Comparison of ENCODE assay signal across 9 mouse cellular contexts in the genomic region with DNA sequence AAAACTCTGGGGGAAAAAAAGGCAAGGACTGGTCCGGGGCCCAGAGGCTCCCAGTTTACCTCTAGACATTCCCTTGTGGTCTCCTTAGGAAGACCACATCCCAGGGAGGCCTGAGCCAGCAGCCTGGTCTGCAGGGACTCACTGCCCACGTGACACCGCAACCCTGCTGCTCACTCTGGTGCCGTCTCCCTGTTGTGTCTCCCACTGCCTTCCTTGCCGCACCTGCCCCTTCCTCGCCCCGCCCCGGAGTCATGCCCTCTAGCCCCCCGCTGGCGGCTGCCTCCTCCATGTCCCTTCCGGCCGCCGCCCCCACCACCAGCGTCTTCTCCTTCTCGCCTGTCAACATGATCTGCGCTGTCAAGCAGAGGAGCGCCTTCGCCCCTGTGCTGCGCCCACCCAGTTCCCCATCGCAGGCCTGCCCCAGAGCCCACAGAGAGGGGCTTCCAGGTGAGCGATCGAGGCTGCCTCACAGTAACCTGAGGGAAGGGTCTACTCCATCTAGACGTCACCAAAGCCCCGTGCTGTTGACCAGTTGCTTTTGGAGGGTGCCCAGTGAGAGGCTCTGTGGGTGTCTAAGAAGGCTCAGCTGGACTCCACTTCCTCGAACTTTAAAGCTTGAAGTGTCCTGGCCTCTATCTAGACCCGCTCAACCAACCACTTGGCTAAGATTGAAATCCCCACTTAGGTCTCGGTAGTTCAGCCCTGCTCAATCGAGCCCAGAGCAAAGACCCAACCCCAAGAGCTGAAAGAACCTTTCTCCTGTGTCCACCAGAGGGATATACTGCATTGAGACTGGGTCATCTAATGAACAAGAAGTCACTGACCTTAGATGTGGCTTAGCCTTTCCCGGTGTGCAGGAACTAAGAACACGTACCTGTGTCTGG. TPM values are rescaled to one million over a fixed set of nuclear protein-coding genes. Genes with fewer than 3 reads are reported as not detected.
DNase-seq lines count a peak whose midpoint lies in the region; ATAC-seq and TF ChIP-seq lines count a peak whose summit lies in the region.
"Had no signal": no experiment of that assay in that cellular context is flagged by ENCODE, and none has a peak within 500 bp of the region (broad histone marks: within the 10 kb centered on the region; RNA-seq: fewer than 3 reads in every experiment).

No protein-coding gene starts in this region.

- no peaks in the 10 kb centered on the region for H3K79me2 ChIP-seq in heart, adult 2 months (replicated peaks; ENCODE audit: control insufficient read depth, insufficient read depth, low read length)

- ATAC-seq in embryonic facial prominence, embryonic 15.5 days (ENCODE audit: insufficient number of reproducible peaks, low FRiP score, low TSS enrichment, low read depth) = peak; percentile 30
- no peak for ATAC-seq in intestine, embryonic 16.5 days

- H3K27ac ChIP-seq in heart, adult 2 months = no peak overlapping the region
- no peak overlapping the region for H3K27ac ChIP-seq in embryonic facial prominence, embryonic 15.5 days (replicated peaks)
- H3K27ac ChIP-seq in intestine, embryonic 16.5 days (ENCODE audit: low read length) = no peak overlapping the region

- DNase-seq in heart, adult 2 months = no peak
- DNase-seq in heart, adult 9 months (ENCODE audit: low spot score in 2 of 2) = no peak
- peak; percentile 23 for DNase-seq in neural tube, embryonic 10.5 days (ENCODE audit: extremely low spot score, low spot score)
- no peak for DNase-seq in right cerebral cortex, postnatal 36 days (ENCODE audit: low spot score in 2 of 2)
- no peak for DNase-seq in right cerebral cortex, adult 18-20 months
- DNase-seq in ovary, postnatal 36 days (ENCODE audit: low spot score) = no peak

- no peaks in the 10 kb centered on the region for H3K9me3 ChIP-seq in embryonic facial prominence, embryonic 15.5 days (replicated peaks)
- H3K9me3 ChIP-seq in intestine, embryonic 16.5 days (ENCODE audit: control insufficient read depth, low read length) = no peaks in the 10 kb centered on the region

- H3K4me3 ChIP-seq in heart, adult 2 months = no peak overlapping the region
- H3K4me3 ChIP-seq in embryonic facial prominence, embryonic 15.5 days (replicated peaks) = peak overlapping the region; percentile 23
- H3K4me3 ChIP-seq in intestine, embryonic 16.5 days (ENCODE audit: low read length) = peak overlapping the region; percentile 32

- no peaks in the 10 kb centered on the region for H3K4me1 ChIP-seq in heart, adult 2 months (ENCODE audit: control insufficient read depth, insufficient read depth, low read length)
- peaks cover 14% of the 10 kb centered on the region for H3K4me1 ChIP-seq in embryonic facial prominence, embryonic 15.5 days
- H3K4me1 ChIP-seq in intestine, embryonic 16.5 days (ENCODE audit: control insufficient read depth, insufficient read depth, low read length) = no peaks in the 10 kb centered on the region

- peak overlapping the region; percentile 25; the same call in 1 of the 2 replicates for H3K9ac ChIP-seq in heart, adult 2 months (ENCODE audit: low read depth, low read length)
- H3K9ac ChIP-seq in embryonic facial prominence, embryonic 15.5 days = no peak overlapping the region
- H3K9ac ChIP-seq in intestine, embryonic 16.5 days (ENCODE audit: low read depth, low read length) = peak overlapping the region; percentile 25; the same call in 1 of the 2 replicates

- intact Hi-C loops in heart, adult 2 months (cut with DNase I) = no loop called here

- TF ChIP-seq POLR2A in heart, adult 2 months (IDR thresholded peaks at IDR 0.05; ENCODE audit: insufficient read depth, low read depth, low read length) = no peak

- peak overlapping the region; percentile 39 for H3K4me2 ChIP-seq in embryonic facial prominence, embryonic 15.5 days (replicated peaks)
- H3K4me2 ChIP-seq in intestine, embryonic 16.5 days (ENCODE audit: low read depth, low read length) = peak overlapping the region; percentile 42

- H3K36me3 ChIP-seq in heart, adult 2 months (ENCODE audit: control insufficient read depth, insufficient read depth, low read length) = no peaks in the 10 kb centered on the region
- H3K36me3 ChIP-seq in embryonic facial prominence, embryonic 15.5 days = no peaks in the 10 kb centered on the region
- H3K36me3 ChIP-seq in intestine, embryonic 16.5 days (ENCODE audit: control insufficient read depth, insufficient read depth, low read length) = no peaks in the 10 kb centered on the region

- no peak for TF ChIP-seq EP300 in heart, adult 2 months (IDR thresholded peaks at IDR 0.05; ENCODE audit: insufficient read depth, low read depth, low read length)

- WGBS in heart, adult 2 months = 8% methylated on average over 30 of the region's 30 CpGs
- 9% methylated on average over 29 of the region's 30 CpGs for WGBS in embryonic facial prominence, embryonic 15.5 days
- 21% methylated on average over 30 of the region's 30 CpGs for WGBS in intestine, embryonic 16.5 days

- peaks cover 13% of the 10 kb centered on the region for H3K27me3 ChIP-seq in heart, adult 2 months (ENCODE audit: control insufficient read depth, insufficient read depth, low read length)
- peaks cover 48% of the 10 kb centered on the region for H3K27me3 ChIP-seq in embryonic facial prominence, embryonic 15.5 days
- peaks cover 19% of the 10 kb centered on the region for H3K27me3 ChIP-seq in intestine, embryonic 16.5 days (replicated peaks; ENCODE audit: control insufficient read depth, insufficient read depth, low read length)

- no peak for TF ChIP-seq CTCF in heart, adult 2 months (IDR thresholded peaks at IDR 0.05)

RNA-seq across cellular contexts. Expression of gene Cpxm1, which starts 31.9 kb away (rescaled TPM):
- 1 to 10 TPM; 1.9 to 3.3 TPM for total RNA-seq in heart, adult 2 months (2021)
- polyA plus RNA-seq in heart, adult 2 months (2012; rRNA removed) = 8.2 and 9.4 TPM in 2 replicates
- polyA plus RNA-seq in embryonic facial prominence, embryonic 15.5 days (2015; fragmentation: Nextera tagmentation; extraction: Ambion mirVana) = 123 and 141 TPM in 2 replicates
- 32.1 and 36.6 TPM in 2 replicates for polyA plus RNA-seq in intestine, embryonic 16.5 days (2015; fragmentation: Nextera tagmentation; extraction: Ambion mirVana)

RNA-seq across cellular contexts. Expression of gene Gm28372, which starts 39.6 kb away (rescaled TPM):
- not detected for total RNA-seq in heart, adult 2 months (2021)
- not detected in 2 replicates for polyA plus RNA-seq in heart, adult 2 months (2012; rRNA removed)
- polyA plus RNA-seq in embryonic facial prominence, embryonic 15.5 days (2015; fragmentation: Nextera tagmentation; extraction: Ambion mirVana) = not detected in 2 replicates
- not detected in 2 replicates for polyA plus RNA-seq in intestine, embryonic 16.5 days (2015; fragmentation: Nextera tagmentation; extraction: Ambion mirVana)
- total RNA-seq: heart, postnatal 14 days had no signal

RNA-seq across cellular contexts. Expression of gene 1700020A23Rik, which starts 39.6 kb away (rescaled TPM):
- not detected for total RNA-seq in heart, adult 2 months (2021)
- 0.26 TPM in 1 of 2 replicates, not detected in the other for polyA plus RNA-seq in heart, adult 2 months (2012; rRNA removed)
- polyA plus RNA-seq in embryonic facial prominence, embryonic 15.5 days (2015; fragmentation: Nextera tagmentation; extraction: Ambion mirVana) = 0.24 TPM in 1 of 2 replicates, not detected in the other
- 0.32 TPM in 1 of 2 replicates, not detected in the other for polyA plus RNA-seq in intestine, embryonic 16.5 days (2015; fragmentation: Nextera tagmentation; extraction: Ambion mirVana)
- total RNA-seq: heart, postnatal 14 days had no signal

RNA-seq across cellular contexts. Expression of gene Tmem239, which starts 40.8 kb away (rescaled TPM):
- total RNA-seq in heart, adult 2 months (2021) = not detected
- polyA plus RNA-seq in heart, adult 2 months (2012; rRNA removed) = not detected in 2 replicates
- not detected in 2 replicates for polyA plus RNA-seq in embryonic facial prominence, embryonic 15.5 days (2015; fragmentation: Nextera tagmentation; extraction: Ambion mirVana)
- polyA plus RNA-seq in intestine, embryonic 16.5 days (2015; fragmentation: Nextera tagmentation; extraction: Ambion mirVana) = not detected in 2 replicates
- total RNA-seq: heart, postnatal 14 days had no signal

RNA-seq across cellular contexts. Expression of gene Vps16, which starts 58.7 kb away (rescaled TPM):
- 10 to 100 TPM; 26.3 to 26.9 TPM for total RNA-seq in heart, adult 2 months (2021)
- polyA plus RNA-seq in heart, adult 2 months (2012; rRNA removed) = 32.9 and 46.7 TPM in 2 replicates
- polyA plus RNA-seq in embryonic facial prominence, embryonic 15.5 days (2015; fragmentation: Nextera tagmentation; extraction: Ambion mirVana) = 84.4 and 103 TPM in 2 replicates
- 75.0 and 81.5 TPM in 2 replicates for polyA plus RNA-seq in intestine, embryonic 16.5 days (2015; fragmentation: Nextera tagmentation; extraction: Ambion mirVana)
